Mouse (Mus musculus): Measurements from ENCODE around the gene Tmem18.

Gene Tmem18
- long read RNA-seq, experiment 1, partial matches to known transcripts, result 0 of 5 reads
- long read RNA-seq, experiment 1, other reads (novel, unspliced or antisense), result 2 of 5 reads
- long read RNA-seq, experiment 2, transcript Tmem18-201 (5 exons, 2,971 nt), result major isoform, 5 of 8 reads
- long read RNA-seq, experiment 2, partial matches to known transcripts, result 2 of 8 reads
- long read RNA-seq, experiment 2, other reads (novel, unspliced or antisense), result 1 of 8 reads

DNA sequence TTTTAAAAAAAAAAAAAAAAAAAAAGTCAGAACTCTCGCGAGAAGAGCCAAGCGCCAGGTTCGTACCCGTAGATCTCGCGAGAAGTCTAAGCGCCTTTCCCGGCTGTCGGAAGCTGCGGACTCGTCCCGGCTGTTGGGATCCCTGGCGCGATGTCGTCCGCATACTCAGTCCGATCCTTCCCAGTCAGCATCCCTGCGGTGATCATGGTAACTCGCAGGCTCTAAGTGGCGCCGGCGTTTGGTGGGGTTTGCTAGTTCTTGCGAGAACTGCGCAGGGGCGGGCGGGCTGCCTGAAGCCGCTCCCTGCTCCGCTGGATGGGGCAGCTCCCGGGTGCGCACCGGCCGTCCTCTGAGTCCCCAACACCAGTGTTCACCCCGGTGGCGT, at the start of gene Tmem18:
TSS of gene Tmem18 (plus strand) at position 71 of the 385 bp plus-strand sequence.
- intact Hi-C loops (cut with DNase I), result loop anchor here (10.0 kb wide), 1 partner anchor 660 kb away; no protein-coding TSS in a partner anchor

DNA sequence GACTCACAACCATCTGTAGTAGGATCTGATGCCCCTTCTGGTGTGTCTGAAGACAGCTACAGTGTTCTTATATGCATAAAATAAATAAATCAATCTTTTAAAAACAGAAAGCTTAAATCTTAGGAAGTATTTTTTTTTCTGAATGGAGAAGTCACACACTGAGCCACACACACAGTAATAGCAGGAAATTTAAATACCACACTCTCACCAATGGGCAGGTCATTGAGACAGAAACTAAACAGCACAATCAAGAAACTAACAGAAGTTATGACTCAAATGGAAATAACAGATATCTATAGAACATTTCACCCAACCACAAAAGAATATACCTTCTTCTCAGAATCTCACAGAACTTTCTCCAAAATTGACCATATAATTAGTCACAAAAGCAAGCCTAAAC, 26.9 kb upstream of the Tmem18 start:
- intact Hi-C loops (cut with DNase I), result no loop called here

DNA sequence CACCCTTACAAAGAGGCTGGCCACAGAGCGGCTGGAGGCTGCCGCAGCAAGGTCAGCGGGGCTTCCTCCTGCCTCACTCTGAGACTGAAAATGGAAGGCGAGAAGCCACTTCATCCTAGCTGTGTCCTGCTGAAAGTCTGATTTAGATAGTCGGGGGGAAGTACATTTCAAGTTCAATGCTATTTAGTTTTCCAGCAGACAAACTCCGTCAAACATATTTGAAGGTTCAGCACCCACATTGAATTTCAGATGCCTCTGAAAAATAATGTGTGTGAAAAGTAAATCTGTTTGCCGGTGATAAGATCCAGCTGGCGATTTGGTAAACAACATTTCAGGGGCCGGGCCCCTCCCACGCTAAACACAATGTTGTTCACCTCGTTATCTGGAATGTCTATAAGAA, 22.8 kb upstream of the Tmem18 start:
- intact Hi-C loops (cut with DNase I), result no loop called here

DNA sequence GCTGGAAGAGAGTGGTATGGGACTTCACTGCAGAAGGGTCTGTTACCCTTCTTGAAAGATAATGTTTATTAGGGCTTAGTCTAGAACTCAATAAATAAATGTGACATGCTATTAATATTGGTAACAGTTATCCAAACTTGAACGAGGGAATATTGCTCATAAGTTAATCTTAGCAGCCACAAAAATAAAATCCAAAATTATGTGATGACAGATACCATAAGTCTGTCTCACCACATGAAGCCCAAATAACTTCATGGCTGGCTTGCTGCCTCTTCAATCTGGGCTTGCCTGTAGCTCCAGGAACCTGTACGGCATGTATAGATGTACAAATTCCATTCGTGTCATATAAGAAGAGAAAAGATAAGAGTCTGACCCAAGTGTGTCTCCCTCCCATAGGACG, 12.2 kb upstream of the Tmem18 start:
- intact Hi-C loops (cut with DNase I), result no loop called here

DNA sequence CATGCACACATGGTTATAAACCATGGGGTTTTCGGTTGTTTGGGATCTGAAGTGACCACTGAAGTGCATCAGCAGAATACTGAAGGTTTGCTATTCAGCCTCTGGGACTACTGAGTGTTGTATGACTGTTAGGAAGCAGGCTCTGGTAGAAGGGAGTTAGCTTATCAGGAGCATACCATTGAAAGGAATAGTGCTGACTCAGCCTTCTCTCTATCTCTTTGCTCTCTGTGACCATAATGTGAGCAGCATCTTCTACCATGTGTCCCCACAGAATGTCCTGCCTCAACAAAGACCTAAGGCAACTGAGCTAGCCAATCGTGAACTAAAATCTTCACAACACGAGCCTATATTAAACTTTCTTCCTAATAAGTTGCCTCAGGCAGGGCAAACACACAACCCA, 8.3 kb upstream of the Tmem18 start:
- intact Hi-C loops (cut with DNase I), result loop anchor here (5.0 kb wide), 4 partner anchors 204 to 529 kb away; partner anchors contain the start of gene Sntg2

DNA sequence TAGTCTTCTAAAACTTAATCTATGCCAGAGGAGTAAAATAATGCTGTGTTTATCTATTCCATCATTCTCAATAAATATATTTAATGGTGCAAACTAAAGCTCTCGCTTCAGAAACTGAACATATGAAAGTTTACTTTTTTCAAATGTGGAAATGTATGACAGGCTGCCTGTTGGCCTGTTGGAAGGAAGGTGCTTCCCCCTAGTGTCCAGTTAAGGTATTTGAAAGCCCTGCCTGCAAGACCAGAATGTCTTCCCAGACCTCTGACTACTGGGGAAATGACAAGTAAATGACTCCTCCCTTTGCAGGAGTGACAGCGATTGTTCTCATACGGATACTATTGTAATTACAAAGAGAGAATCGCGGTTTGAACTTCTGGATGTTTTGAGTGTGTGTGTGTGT, 6.2 kb upstream of the Tmem18 start:
- intact Hi-C loops (cut with DNase I), result loop anchor here (5.0 kb wide), 4 partner anchors 206 to 531 kb away; partner anchors contain the start of gene Sntg2

DNA sequence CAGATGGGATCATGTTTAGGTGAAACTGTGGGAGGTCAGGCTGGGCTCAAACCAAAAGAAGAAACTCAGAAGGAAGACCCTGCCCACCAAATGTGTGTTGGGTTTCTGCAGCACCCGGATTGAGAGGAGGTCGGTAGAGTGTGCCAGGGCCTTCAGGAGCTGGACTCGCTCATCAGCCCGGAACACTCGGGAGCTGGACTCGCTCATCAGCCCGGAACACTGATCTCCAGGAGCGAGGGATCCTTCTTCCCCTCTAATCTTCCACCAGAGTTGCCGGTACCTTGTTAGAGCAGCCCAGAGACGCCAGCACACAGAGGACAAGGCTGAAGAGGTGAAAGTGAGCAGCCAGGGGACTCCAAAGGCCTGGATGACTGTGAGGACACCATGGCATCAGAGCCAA, 2.9 kb upstream of the Tmem18 start:
- intact Hi-C loops (cut with DNase I), result loop anchor here (10.0 kb wide), 1 partner anchor 656 kb away; no protein-coding TSS in a partner anchor

DNA sequence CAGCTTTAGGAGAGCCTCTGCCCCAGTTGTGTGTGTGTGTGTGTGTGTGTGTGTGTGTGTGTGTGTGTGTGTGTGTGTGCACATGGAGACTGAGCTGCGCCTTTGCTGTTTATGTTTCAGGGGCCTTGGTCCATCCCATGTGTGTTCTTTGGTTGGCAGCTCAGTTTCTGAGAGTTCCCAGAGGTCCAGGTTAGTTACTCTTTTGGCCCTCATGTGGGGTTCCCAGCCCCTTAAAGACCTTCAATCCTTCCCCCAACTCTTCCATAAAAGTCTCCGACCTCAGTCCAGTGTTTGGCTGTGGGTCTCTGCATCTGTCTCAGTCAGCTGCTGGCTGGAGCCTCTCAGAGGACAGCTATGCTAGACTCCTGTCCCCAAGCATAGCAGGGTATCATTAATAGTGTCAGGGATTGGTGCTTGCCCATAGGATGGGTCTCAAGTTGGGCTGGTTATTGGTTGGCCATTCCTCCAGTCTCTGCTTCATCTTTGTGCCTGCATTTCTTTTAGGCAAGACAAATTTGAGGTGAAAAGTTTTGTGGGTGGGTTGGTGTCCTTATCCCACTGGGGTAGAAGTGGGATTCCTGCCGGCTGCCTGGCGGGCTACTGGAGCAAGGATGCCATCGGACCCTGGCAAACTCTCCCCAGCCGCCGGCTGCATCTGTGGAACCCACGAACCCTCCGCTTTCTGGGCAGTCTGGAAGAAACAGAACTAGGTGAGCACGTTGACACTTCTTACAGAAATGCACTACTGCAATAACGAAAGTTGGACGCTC, 455 bp upstream of the Tmem18 start:
- intact Hi-C loops (cut with DNase I), result loop anchor here (10.0 kb wide), 1 partner anchor 659 kb away; no protein-coding TSS in a partner anchor

DNA sequence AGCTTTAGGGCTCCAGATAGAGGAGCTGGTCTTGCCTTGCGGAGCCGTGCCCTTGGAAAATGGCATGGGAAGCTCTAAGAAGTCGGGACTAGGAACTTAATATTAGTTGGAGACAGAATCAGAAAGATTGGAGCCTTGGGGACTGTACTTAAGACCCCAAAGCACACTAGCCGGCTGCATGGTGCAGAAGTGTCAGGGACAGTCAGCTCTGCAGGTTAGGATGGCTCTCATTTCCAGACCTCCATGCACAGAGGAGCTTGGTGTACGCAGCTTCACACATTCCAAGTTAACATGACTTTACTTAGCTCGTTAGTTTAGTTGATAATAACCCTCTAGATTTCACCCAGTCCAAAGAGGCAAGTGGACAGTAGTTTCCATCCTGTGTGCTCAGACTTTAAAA, 637 bp downstream of the Tmem18 start:
- intact Hi-C loops (cut with DNase I), result loop anchor here (10.0 kb wide), 1 partner anchor 660 kb away; no protein-coding TSS in a partner anchor

DNA sequence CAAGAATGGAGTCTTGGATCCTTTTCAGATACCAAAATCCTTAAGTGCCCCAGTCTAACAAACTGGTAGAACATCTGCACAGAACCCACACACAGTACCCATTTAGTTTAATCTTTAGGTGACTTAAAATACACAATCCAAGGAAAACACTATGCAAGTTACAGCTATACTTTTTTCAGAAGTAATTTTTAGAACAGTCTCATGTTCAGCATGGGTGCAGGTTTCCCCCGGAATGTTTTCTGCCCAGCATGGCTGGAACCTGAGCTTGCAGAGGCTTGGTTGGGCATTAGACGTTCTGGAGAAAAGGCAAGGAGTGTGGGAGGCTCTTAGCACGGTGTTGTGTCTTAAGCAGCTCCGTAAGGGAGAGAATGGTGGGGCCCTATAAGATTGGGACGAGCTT, 7.6 kb downstream of the Tmem18 start:
- intact Hi-C loops (cut with DNase I), result no loop called here

DNA sequence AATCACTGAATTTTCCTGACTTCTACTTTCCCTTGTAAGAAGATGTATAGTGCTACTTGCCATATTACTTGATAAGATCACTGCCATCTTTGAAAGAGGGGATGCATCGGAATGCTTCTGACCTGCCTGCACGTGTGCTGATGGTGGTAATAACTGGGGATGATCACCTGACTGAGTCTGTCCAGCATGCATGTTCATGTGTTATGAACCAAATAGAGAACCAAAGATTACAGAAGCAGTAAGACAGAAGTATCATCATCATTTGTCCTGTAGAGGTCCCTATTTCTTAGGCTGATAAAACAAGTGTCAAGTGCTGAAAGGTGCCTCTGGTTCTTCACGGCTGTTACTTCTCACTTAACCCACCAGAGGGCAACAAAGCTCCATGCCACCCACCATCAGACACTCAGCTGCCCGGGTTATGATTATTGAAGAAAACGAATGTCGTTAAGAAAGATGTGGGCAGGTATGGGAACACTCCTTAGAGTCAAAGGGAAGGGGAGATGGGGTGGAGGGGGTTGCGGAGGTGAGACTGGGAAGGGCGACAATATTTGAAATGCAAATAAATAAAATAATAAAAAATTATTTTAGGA, 12.7 kb downstream of the Tmem18 start:
- intact Hi-C loops (cut with DNase I), result loop anchor here (2.0 to 5.0 kb wide), 2 partner anchors 294 to 410 kb away; no protein-coding TSS in a partner anchor

DNA sequence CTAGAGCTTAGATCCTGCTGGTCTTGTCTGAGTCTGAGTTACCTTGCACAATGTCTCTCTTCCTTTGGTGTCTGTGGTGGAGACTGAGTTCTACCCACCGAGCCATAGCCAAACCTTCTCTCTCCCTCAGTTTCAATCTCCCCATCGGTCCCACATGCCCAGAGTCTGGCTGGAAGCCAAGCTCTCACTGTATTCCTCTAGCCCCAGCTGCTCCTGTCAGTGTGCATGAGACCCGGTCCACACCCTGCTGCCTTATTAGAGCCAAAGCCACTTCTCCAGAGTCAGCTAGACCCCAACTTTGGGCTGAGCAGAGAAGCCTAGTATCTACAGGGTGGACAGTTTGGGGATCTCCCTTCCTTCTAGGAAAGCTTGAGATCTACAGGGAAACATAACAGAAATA, 14.7 kb downstream of the Tmem18 start:
- intact Hi-C loops (cut with DNase I), result loop anchor here (5.0 kb wide), 1 partner anchor 408 kb away; no protein-coding TSS in a partner anchor

DNA sequence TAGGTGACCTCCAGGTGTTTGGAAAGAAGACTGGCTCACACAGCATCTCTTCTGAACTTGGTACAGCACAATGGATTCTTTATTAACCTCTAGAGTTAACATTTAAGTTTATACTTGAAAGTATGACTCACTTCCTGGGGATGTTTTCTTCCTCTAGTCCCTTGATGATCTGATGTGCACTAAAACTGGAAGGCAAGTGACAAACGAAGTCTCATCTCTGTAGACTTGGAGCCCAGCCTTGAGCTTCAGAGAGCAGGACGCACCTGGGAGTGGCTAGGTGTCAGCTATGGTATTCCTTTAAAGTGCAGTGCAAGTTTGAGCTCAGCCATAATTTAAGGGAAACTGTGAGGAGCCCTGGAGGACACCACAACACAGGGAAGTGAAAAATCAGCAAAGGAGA, 15.2 kb downstream of the Tmem18 start:
- intact Hi-C loops (cut with DNase I), result loop anchor here (5.0 kb wide), 1 partner anchor 408 kb away; no protein-coding TSS in a partner anchor

DNA sequence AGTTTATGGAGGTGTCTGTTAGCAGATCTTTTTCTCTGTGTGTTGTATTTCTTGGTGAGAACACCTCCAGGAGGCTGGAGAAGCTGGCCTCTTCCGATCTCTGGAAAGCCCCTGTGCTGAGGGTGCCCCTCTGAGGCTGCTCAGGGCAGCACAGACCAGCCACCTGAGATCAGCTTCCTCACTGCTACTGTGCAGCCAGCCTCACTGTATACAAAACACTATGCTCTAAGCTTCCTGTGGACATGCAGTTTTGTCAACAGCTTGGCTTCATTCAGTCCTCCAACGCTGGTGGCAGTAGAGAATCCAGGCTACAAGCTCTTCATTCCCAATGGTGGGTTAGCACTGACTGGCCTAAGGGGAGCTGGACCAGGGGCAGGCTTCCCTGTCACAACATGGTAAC, 15.8 kb downstream of the Tmem18 start:
- intact Hi-C loops (cut with DNase I), result loop anchor here (5.0 kb wide), 1 partner anchor 407 kb away; no protein-coding TSS in a partner anchor

DNA sequence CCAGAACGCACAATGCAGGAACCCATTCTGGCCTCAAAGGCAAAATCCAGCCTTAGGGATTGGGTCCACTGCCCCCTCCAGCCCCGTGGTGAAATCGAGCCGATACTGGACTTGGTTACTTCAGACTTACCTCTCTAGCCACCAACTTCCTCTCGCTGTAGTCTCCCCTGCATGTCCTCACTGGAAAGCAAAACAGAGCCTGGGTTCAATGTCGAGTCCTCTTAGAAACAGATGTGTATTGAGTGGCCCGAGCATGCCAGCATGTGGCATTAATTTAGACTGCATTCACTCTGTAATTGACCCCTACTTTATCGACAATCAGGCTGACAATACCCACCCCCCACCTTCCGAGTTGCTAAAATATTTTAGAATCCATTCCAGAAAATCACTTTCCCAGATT, 19.8 kb downstream of the Tmem18 start:
- intact Hi-C loops (cut with DNase I), result no loop called here

DNA sequence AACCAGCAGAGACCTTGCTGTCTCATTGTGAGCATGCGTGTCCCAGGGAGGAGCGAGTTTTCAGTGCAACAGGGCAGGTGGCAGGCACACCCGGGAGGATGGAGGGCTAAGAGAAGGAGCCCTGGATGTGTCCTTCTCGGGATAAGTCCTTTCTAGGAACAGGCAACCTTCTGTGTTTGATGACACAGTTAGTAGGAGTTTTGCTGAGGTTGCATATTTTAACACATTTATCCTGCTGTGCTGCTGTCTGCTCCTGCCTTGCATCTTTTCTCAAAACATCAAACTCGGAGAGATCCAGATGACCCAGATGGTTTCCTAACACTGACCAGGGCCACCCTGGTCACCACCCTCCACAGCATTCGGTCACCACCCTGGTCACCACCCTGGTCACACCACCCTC, 20.6 kb downstream of the Tmem18 start:
- intact Hi-C loops (cut with DNase I), result no loop called here

DNA sequence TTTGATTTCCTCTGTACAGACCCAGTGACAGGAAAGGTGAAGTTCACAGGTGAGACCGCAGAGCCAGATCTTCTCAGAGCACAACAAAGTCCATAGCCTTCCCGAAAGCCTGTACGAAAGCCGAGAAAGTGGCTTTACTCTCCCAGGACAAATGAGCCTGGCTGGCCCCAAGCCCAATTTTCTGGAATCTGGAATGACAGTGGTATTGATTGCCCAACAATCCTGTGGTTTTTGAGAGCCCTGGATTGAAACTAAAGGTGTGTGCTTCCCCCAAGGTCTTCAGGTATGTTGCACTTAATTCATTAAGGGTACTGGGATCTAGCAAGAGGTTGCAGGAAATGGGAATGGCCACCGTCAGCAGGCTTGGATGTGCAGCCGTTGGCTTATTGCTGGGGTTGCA, 21.7 kb downstream of the Tmem18 start:
- intact Hi-C loops (cut with DNase I), result no loop called here

DNA sequence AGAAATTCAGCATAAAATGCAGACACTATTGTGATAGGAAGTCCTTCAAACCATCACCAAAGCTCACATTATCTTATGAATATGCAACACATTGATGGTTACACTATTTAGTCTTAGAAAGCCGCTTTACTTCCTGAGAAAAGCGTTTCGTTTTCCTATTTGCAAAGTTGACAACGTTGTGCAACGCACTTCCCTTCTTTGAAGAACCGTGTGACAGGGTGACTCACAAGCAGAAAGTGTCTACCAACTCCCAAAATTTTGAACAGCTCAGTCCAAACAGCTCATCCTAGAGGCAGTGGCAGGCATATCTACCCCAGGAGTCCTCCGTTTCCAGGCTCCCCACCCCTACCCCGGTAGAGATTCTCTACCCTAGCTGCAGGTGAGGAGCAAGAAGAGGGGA, 22.5 kb downstream of the Tmem18 start:
- intact Hi-C loops (cut with DNase I), result no loop called here

DNA sequence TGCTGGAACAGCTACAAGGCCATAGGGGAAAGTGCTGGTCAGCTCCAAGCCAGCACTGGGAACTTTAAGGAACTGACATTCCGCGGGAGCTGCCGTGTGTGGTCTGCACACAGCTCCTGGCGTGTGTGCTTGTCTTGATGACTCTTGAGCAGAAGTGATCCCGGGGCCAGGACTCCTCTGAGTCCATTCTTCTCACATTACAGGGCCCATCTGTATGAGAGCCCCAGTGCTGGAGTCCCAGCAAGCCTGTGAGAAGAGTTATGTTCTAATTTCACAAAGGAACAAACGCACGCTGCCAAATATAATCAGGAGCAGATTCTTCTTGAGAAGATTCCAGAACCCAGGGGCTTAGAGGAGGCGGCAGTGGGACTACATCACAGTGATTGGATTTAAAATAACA, 34.2 kb downstream of the Tmem18 start:
- intact Hi-C loops (cut with DNase I), result no loop called here

DNA sequence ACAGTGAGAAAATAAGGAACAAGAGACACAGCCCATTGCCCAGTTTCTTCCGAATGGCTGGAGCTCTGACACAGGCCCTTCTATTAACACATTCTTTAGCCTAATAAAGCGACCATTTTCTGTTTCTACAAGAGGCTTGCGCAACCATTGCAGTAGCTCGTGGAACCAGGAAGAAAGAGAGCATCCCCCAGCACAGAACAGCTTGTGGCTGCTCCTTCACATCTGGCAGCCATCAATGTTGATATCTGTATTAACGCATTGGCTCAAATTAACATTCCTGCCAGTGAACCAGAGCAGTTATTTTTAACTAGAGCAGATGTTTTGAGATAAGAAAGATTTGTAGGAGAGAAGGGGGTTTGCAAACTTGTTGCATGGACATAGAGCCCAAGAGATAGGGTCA, 44.2 kb downstream of the Tmem18 start:
- intact Hi-C loops (cut with DNase I), result no loop called here

DNA sequence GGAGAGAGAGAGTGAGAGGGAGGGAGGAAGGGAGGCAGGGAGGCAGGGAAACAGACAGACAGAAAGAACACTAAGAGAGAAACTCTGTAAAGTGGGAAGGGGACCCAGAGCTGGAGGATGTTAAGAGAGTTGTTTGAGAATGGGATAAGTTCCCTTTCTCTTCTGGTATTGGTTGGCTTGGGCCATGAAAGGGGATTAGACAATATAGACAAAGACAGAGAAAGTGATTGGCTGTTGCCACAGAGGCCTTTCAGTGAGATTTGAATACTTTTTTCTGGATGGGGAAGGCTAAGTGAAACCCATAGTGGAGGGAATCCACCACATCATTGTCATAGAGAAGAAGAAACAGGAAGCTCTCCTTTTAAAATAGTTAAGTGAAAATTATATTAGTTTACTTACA, 50.3 kb downstream of the Tmem18 start:
- intact Hi-C loops (cut with DNase I), result no loop called here

Data from adrenal gland (tissue).